Mouse (Mus musculus) bone marrow, adult 2 months (tissue): ENCODE results near the gene Mycl.

Source experiments
- CTCF ChIP-seq: fragments of 200-500 bp; IDR thresholded peaks from 2 replicates; pipeline ENCODE4 v1.5.1; 2011; ENCODE audit warnings: low read length, control low read depth; ENCODE audit not compliant: control insufficient read depth, insufficient read depth
- POLR2A ChIP-seq: fragments of 200-500 bp; IDR thresholded peaks from 2 replicates; pipeline ENCODE4 v1.6.1; 2011; ENCODE audit warnings: low read depth, mild to moderate bottlenecking, control low read depth, low read length, borderline replicate concordance; ENCODE audit not compliant: control insufficient read depth

- TF ChIP-seq CTCF (no peak), POLR2A (no peak)
Observed at GRCm38 (mm10) chr4:122960321-122961099, 34.9 kb upstream of the Mycl start.
